Mouse (Mus musculus): ENCODE results near the gene Ifitm6.

DNA sequence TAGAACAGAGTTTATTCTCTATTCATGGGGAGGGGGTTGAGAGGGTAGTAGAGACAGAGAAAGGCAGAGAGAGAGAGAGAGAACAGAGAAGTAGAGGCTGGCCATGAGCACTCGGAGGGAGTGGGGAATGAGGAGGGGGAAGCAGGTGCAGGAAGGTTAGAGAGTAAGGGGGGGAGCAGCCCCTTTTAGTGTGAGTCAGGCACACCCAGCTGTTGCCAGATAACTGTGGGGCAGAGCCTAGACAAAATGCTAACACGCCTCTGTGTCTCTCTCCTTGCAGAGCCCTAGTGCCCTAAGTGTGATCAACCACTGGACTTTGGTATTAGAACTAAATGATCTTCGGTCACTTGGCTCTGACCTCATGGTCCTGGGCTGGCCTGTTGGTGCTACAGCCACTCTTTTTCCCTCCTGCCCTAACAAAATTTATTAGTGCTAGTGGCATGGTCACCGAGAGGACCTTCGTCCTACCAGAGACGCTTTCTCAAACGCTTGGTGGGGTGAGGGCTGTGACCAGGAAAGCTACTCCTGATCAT is 6.4 kb downstream of the Ifitm6 start:
- TF ChIP-seq CTCF (IDR thresholded peaks at IDR 0.05; ENCODE audit: control insufficient read depth, insufficient read depth, insufficient replicate concordance, low read depth, low read length): no peak
- no peak for TF ChIP-seq POLR2A (IDR thresholded peaks at IDR 0.05; ENCODE audit: control insufficient read depth, low read depth, low read length)

Measured in testis, adult 2 months (tissue).